Mouse (Mus musculus): Measurements from ENCODE around the gene Mgst1. TPM values are rescaled to one million over a fixed set of nuclear protein-coding genes. Genes with fewer than 3 reads are reported as not detected.
A peak's percentile ranks its signal among the peaks of the same experiment; 100 is the strongest.

Mgst1 gene
- 75.7 and 91.8 TPM in 2 replicates for polyA plus RNA-seq (2016; fragmentation: Nextera tagmentation; extraction: Ambion mirVana)

- Histone ChIP-seq H3K4me3 (peak within 1 kb of the TSS; percentile 45), H3K4me1 (peaks cover 8% of the 10 kb centered on the region; the same call in 1 of the 2 replicates), H3K27me3 (no peaks in the 10 kb centered on the region), H3K27ac (peak within 1 kb of the TSS; percentile 49), H3K4me2 (replicated peaks) (peak within 1 kb of the TSS; percentile 63), H3K36me3 (no peaks in the 10 kb centered on the region), H3K9ac (peak within 1 kb of the TSS; percentile 50; the same call in 1 of the 2 replicates), H3K9me3 (replicated peaks) (no peaks in the 10 kb centered on the region)
- peak; percentile 38; the same call in 1 of the 2 replicates for ATAC-seq (ENCODE audit: low FRiP score)
- WGBS: 5% methylated on average over 5 of the region's 5 CpGs
These were observed at the start of gene Mgst1 for GRCm38 (mm10) chr6:138139930-138140329. Mgst1 (plus strand) TSS chr6:138140316.

- Histone ChIP-seq H3K27ac (no peak overlapping the region), H3K4me1 (no peaks in the 10 kb centered on the region)
These were observed 47.7 kb upstream of the Mgst1 start for GRCm38 (mm10) chr6:138092432-138092831.

GRCm38 (mm10) chr6:138095060-138095459, 45.1 kb upstream of the Mgst1 start:
- H3K9me3 ChIP-seq (replicated peaks): no peaks in the 10 kb centered on the region
- H3K4me2 ChIP-seq (replicated peaks): no peak overlapping the region
- H3K9ac ChIP-seq: no peak overlapping the region
- H3K4me3 ChIP-seq: no peak overlapping the region
- no peaks in the 10 kb centered on the region for H3K36me3 ChIP-seq
- no peaks in the 10 kb centered on the region for H3K27me3 ChIP-seq
- H3K4me1 ChIP-seq: no peaks in the 10 kb centered on the region
- H3K27ac ChIP-seq: no peak overlapping the region
- WGBS: 91% methylated on average over 3 of the region's 3 CpGs
- ATAC-seq (ENCODE audit: low FRiP score): no peak

More at GRCm38 (mm10) chr6:138092432-138092831, 47.7 kb upstream of the Mgst1 start:
- no peak overlapping the region for H3K4me2 ChIP-seq (replicated peaks)
- H3K9me3 ChIP-seq (replicated peaks): no peaks in the 10 kb centered on the region
- H3K27me3 ChIP-seq: no peaks in the 10 kb centered on the region
- ATAC-seq (ENCODE audit: low FRiP score): no peak
- WGBS: 95% methylated on average over 7 of the region's 7 CpGs
- no peaks in the 10 kb centered on the region for H3K36me3 ChIP-seq
- H3K9ac ChIP-seq: no peak overlapping the region
- H3K4me3 ChIP-seq: no peak overlapping the region

GRCm38 (mm10) chr6:138099646-138100045, 40.5 kb upstream of the Mgst1 start:
- no peaks in the 10 kb centered on the region for H3K4me1 ChIP-seq
- H3K9ac ChIP-seq: no peak overlapping the region
- H3K4me3 ChIP-seq: no peak overlapping the region
- H3K27me3 ChIP-seq: no peaks in the 10 kb centered on the region
- no peaks in the 10 kb centered on the region for H3K9me3 ChIP-seq (replicated peaks)
- WGBS: 72% methylated on average over 3 of the region's 3 CpGs
- H3K27ac ChIP-seq: no peak overlapping the region
- no peak overlapping the region for H3K4me2 ChIP-seq (replicated peaks)
- H3K36me3 ChIP-seq: no peaks in the 10 kb centered on the region
- no peak for ATAC-seq (ENCODE audit: low FRiP score)

GRCm38 (mm10) chr6:138101843-138102242, 38.3 kb upstream of the Mgst1 start:
- no peak overlapping the region for H3K9ac ChIP-seq
- H3K9me3 ChIP-seq (replicated peaks): no peaks in the 10 kb centered on the region
- no peak for ATAC-seq (ENCODE audit: low FRiP score)
- H3K4me3 ChIP-seq: no peak overlapping the region
- 91% methylated on average over 4 of the region's 4 CpGs for WGBS
- no peak overlapping the region for H3K27ac ChIP-seq
- no peaks in the 10 kb centered on the region for H3K27me3 ChIP-seq
- H3K4me1 ChIP-seq: no peaks in the 10 kb centered on the region
- H3K36me3 ChIP-seq: no peaks in the 10 kb centered on the region
- H3K4me2 ChIP-seq (replicated peaks): no peak overlapping the region

- no peak overlapping the region for H3K4me2 ChIP-seq (replicated peaks)
- no peaks in the 10 kb centered on the region for H3K9me3 ChIP-seq (replicated peaks)
These were observed 37.2 kb upstream of the Mgst1 start for GRCm38 (mm10) chr6:138102940-138103339.

GRCm38 (mm10) chr6:138104559-138104958, 35.6 kb upstream of the Mgst1 start:
- ATAC-seq (ENCODE audit: low FRiP score): no peak
- no peak overlapping the region for H3K4me3 ChIP-seq
- H3K36me3 ChIP-seq: no peaks in the 10 kb centered on the region
- no peaks in the 10 kb centered on the region for H3K27me3 ChIP-seq
- no peaks in the 10 kb centered on the region for H3K9me3 ChIP-seq (replicated peaks)
- no peak overlapping the region for H3K27ac ChIP-seq
- H3K9ac ChIP-seq: no peak overlapping the region
- H3K4me2 ChIP-seq (replicated peaks): no peak overlapping the region
- H3K4me1 ChIP-seq: no peaks in the 10 kb centered on the region

More at GRCm38 (mm10) chr6:138102940-138103339, 37.2 kb upstream of the Mgst1 start:
- no peak overlapping the region for H3K4me3 ChIP-seq
- no peaks in the 10 kb centered on the region for H3K27me3 ChIP-seq
- ATAC-seq (ENCODE audit: low FRiP score): no peak
- WGBS: 84% methylated on average over 7 of the region's 7 CpGs
- no peaks in the 10 kb centered on the region for H3K4me1 ChIP-seq
- no peak overlapping the region for H3K9ac ChIP-seq
- H3K36me3 ChIP-seq: no peaks in the 10 kb centered on the region
- no peak overlapping the region for H3K27ac ChIP-seq

GRCm38 (mm10) chr6:138117496-138117895, 22.6 kb upstream of the Mgst1 start:
- H3K36me3 ChIP-seq: no peaks in the 10 kb centered on the region

GRCm38 (mm10) chr6:138128392-138129335, 11.5 kb upstream of the Mgst1 start:
- ATAC-seq (ENCODE audit: low FRiP score): no peak
- Histone ChIP-seq H3K36me3 (no peaks in the 10 kb centered on the region), H3K27me3 (no peaks in the 10 kb centered on the region), H3K4me2 (replicated peaks) (no peak overlapping the region), H3K9ac (no peak overlapping the region), H3K4me1 (no peaks in the 10 kb centered on the region), H3K27ac (no peak overlapping the region), H3K9me3 (replicated peaks) (no peaks in the 10 kb centered on the region), H3K4me3 (no peak overlapping the region)
- WGBS: 88% methylated on average over 10 of the region's 10 CpGs

More at GRCm38 (mm10) chr6:138117496-138117895, 22.6 kb upstream of the Mgst1 start:
- WGBS: 88% methylated on average over 3 of the region's 3 CpGs
- no peak for ATAC-seq (ENCODE audit: low FRiP score)
- Histone ChIP-seq H3K9me3 (replicated peaks) (no peaks in the 10 kb centered on the region), H3K4me2 (replicated peaks) (no peak overlapping the region), H3K4me1 (no peaks in the 10 kb centered on the region), H3K27me3 (no peaks in the 10 kb centered on the region), H3K27ac (no peak overlapping the region), H3K9ac (no peak overlapping the region), H3K4me3 (no peak overlapping the region)

- Histone ChIP-seq H3K9ac (no peak overlapping the region), H3K4me2 (replicated peaks) (no peak overlapping the region), H3K4me3 (no peak overlapping the region), H3K4me1 (no peaks in the 10 kb centered on the region), H3K36me3 (no peaks in the 10 kb centered on the region), H3K9me3 (replicated peaks) (no peaks in the 10 kb centered on the region), H3K27me3 (no peaks in the 10 kb centered on the region), H3K27ac (no peak overlapping the region)
- 68% methylated on average over 3 of the region's 3 CpGs for WGBS
- no peak for ATAC-seq (ENCODE audit: low FRiP score)
These were observed 9.6 kb upstream of the Mgst1 start for GRCm38 (mm10) chr6:138130541-138130940.

- Histone ChIP-seq H3K9ac (peak overlapping the region; percentile 50; the same call in 1 of the 2 replicates), H3K9me3 (replicated peaks) (no peaks in the 10 kb centered on the region), H3K27ac (no peak overlapping the region), H3K4me2 (replicated peaks) (peak overlapping the region; percentile 63), H3K27me3 (no peaks in the 10 kb centered on the region), H3K36me3 (no peaks in the 10 kb centered on the region), H3K4me3 (peak overlapping the region; percentile 45), H3K4me1 (peaks cover 8% of the 10 kb centered on the region; the same call in 1 of the 2 replicates)
- under 1% methylated on average over 16 of the region's 16 CpGs for WGBS
- ATAC-seq (ENCODE audit: low FRiP score): peak; percentile 83
These were observed 220 bp downstream of the Mgst1 start for GRCm38 (mm10) chr6:138140336-138140735.

GRCm38 (mm10) chr6:138141111-138141592, 1.0 kb downstream of the Mgst1 start:
- H3K27ac ChIP-seq: peak overlapping the region; percentile 49
- H3K9ac ChIP-seq: no peak overlapping the region

More at GRCm38 (mm10) chr6:138141111-138141592, 1.0 kb downstream of the Mgst1 start:
- Histone ChIP-seq H3K4me2 (replicated peaks) (peak overlapping the region; percentile 63), H3K9me3 (replicated peaks) (no peaks in the 10 kb centered on the region), H3K36me3 (no peaks in the 10 kb centered on the region), H3K4me1 (peaks cover 8% of the 10 kb centered on the region; the same call in 1 of the 2 replicates), H3K4me3 (peak overlapping the region; percentile 45), H3K27me3 (no peaks in the 10 kb centered on the region)
- ATAC-seq (ENCODE audit: low FRiP score): peak; percentile 60; the same call in 1 of the 2 replicates
- WGBS: 62% methylated on average over 4 of the region's 4 CpGs

Measured in hindbrain, embryonic 12.5 days (tissue).